Mouse (Mus musculus) cerebellum, adult 9-11 months (tissue): Measurements from ENCODE around the gene Slc1a7.

Experiments used
- DNase-seq: peaks from one replicate; pipeline ENCODE4 v3.0.0; 2022

Gene Slc1a7

DNA sequence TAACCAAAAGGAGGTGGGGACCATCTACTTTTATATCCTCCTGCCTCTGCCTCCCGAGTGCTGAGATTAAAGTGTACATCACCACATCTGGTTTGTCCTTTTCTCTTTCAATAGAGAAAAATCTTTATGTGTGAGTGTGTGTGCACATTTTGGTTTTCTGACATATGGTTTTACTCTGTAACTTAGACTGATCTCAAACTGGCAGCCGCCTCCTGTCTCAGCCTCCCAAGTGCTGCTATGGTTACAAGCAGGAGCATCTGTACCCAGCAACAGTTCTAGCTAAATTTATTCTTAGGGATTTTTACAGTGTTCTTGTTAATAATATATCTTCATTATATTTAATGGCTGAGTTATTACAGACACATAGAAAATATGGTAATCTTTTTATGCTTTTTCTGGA lies 89.1 kb downstream of the Slc1a7 start:
- DNase-seq = no peak

GRCm38 (mm10) chr4:108058166-108058565 lies 90.0 kb downstream of the Slc1a7 start:
- DNase-seq = no peak

GRCm38 (mm10) chr4:108059601-108060379 lies 91.7 kb downstream of the Slc1a7 start:
- no peak for DNase-seq

- DNase-seq = no peak
Observed at GRCm38 (mm10) chr4:108060774-108061173, 92.6 kb downstream of the Slc1a7 start.

GRCm38 (mm10) chr4:108062524-108062923 lies 94.4 kb downstream of the Slc1a7 start:
- DNase-seq = no peak
